Mouse (Mus musculus): ENCODE results near the gene Cd248.

GRCm38 (mm10) chr19:5092083-5092482, 24.2 kb downstream of the Cd248 start:
- TF ChIP-seq CTCF (IDR thresholded peaks at IDR 0.05; ENCODE audit: control insufficient read depth, insufficient read depth, insufficient replicate concordance, low read depth, low read length) (no peak), POLR2A (IDR thresholded peaks at IDR 0.05; ENCODE audit: control insufficient read depth, low read depth, low read length) (no peak)

Data from testis, adult 2 months (tissue).